Mouse (Mus musculus): Measurements from ENCODE around the gene Ptprt.
A peak's percentile ranks its signal among the peaks of the same experiment; 100 is the strongest.

The Ptprt gene

GRCm38 (mm10) chr2:161660827-161661226 is 1000.1 kb downstream of the Ptprt start:
- peak; percentile 41 to 48 for DNase-seq

GRCm38 (mm10) chr2:161657046-161657445 is 1003.9 kb downstream of the Ptprt start:
- DNase-seq: no peak

DNA sequence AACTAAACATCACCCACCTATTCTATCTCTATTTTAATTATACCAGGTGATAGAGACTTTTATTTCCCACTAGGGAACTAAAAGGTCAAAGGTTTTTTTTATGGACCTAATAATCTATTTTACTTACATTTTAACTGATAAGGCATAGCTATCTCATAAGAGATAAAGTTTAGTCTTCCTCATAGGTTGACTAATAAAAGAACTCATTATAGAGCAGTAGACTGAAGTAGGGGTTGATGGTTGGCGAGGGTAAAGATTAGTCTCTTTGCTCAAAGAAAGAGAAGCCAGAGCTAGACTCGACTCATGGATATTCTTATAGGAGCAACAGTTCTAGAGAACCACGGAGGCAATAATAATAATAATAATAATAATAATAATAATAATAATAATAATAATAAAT is 1004.3 kb downstream of the Ptprt start:
- DNase-seq: no peak

GRCm38 (mm10) chr2:161640805-161641204 is 1020.1 kb downstream of the Ptprt start:
- peak; percentile 65 to 67 for DNase-seq

- no peak for DNase-seq
These were observed 1026.9 kb downstream of the Ptprt start for GRCm38 (mm10) chr2:161634084-161634483.

DNA sequence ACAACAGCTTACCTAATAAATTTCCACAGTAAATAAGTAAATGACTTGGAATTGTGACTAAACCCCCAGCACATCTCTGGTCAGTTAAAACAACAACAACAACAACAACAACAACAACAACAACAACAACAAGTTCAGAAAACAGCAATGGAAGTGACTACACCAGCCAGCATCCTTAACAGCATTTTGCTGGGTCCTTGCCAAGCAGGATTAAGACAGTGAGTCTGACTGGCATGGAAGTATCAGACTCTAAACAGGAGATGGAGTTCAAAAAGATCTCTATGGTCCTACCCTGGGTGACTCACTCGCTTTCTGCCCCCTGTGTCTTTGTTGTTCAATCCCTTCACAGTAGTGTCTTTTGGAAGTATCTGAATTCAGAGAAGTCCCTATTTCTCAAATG is 1035.1 kb downstream of the Ptprt start:
- peak; percentile 40 to 51 for DNase-seq

DNA sequence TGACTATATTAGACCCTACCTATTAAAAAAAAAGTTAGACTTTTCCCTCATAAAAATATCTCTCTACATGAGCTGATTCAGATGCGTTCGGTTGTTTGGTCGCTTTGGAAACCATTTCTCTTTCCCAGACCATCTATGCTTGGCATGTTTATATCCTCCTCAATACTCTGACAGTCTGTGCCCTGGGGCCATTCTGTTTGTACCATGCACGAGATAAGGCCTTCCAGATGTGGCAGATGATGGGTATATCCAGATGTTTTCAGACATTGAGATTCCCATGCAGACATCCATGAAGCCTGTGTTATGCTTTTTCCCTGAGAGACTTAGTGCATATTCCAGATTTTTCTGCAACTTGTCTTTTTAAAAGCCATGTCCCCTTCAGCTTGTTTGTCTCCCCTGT is 1052.5 kb downstream of the Ptprt start:
- DNase-seq: no peak

DNA sequence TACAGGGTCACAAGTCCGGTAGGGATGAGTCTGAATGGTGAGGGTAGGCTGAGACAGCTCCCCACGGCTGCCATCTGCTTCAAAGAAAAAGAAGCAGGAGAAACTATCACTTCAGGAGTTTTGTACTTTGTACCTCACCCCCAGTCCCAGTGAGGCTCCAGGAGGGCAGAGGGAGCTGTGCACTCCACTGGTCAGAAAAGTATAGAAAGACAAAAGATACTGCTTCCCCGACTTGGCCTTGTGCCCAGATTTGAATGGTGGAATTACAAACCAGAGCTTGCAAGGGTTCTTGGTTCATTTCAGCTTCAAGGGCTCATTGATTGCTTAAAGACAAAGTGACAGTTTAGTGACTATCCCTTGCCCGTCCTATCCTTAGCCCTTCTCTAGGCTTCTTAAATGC is 1053.6 kb downstream of the Ptprt start:
- peak; percentile 20 to 26 for DNase-seq

GRCm38 (mm10) chr2:161600206-161600808 is 1060.6 kb downstream of the Ptprt start:
- DNase-seq: no peak

GRCm38 (mm10) chr2:161593391-161594152 is 1067.4 kb downstream of the Ptprt start:
- DNase-seq: no peak

DNA sequence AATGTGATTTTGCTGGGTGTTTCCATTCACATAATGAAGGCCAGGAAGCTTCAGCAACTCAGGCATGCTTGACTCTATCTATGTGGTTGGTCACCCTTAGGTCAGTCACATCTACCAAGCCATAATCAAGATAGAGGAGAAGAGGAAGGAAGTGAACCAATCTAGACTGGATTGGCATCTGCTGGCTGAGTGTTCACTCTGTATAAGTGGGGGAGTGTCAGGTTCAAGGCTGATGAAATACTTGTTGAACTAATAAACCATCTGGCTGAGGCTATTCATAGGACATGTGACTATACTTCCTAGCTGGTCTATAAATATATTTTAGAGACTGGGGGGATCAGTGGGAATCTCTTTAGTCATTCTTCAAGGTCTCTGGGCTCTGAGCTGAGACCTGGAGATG is 1086.5 kb downstream of the Ptprt start:
- no peak for DNase-seq

- DNase-seq: no peak
These were observed 1088.7 kb downstream of the Ptprt start for GRCm38 (mm10) chr2:161572201-161572600.

- no peak for DNase-seq
These were observed 1090.5 kb downstream of the Ptprt start for GRCm38 (mm10) chr2:161570236-161570995.

DNA sequence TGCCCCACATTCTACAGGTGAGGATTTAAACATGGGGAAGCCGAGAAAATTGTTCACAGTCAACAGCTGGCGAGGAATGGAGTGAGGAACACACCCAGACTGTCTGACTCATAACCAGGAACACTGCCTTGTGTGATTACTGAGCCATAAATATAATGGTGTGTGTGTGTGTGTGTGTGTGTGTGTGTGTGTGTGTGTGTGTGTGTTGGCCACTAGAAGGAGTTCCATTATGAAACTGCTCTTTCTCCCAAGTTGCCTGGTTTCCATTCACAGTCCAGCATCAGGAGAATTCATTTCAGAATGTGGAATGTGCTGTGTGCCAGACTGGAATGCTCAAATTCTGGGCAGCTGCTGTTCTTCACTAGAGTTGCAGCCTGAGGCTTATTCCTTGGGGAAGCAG is 1099.4 kb downstream of the Ptprt start:
- no peak for DNase-seq

DNA sequence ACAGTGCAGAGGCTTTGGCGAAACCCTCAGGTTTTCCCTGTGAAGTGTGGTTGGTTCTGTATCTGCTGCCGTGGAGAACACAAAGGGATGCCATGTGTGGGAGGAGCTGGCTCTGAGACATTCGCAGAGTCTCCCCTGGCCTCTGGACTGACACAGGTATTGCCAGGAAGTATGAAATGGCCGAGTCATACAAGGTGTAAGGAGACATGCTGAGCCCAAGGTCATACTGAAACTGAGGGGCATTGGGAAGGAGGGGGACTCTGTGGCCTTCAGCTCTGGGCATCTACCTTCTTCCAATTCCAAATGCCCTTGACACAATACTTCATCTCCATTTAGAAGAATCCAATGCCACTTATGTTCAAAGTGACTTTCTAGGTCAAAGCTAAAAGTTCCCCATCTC is 1103.1 kb downstream of the Ptprt start:
- no peak for DNase-seq

DNA sequence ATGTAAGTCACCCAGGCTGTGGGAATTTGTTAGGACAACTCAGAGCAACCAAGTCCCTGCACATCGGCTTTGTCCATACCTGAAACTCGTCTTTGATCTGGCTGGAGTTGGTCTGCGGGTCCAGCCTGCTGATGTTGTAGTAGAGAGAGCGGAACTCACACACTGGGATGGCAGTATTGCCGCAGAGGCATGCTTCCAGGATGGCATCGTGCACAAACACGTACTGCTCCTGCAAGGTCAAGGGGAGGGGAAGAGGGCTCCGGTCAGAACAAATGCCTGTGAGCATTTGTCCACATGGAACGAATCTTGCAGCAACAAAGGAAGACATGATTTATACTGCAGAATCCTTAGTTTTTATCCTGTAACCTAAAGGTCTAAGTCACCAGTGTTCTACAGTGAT is 1107.3 kb downstream of the Ptprt start:
- no peak for DNase-seq

GRCm38 (mm10) chr2:161552011-161552410 is 1108.9 kb downstream of the Ptprt start:
- DNase-seq: peak; percentile 91 to 95

DNA sequence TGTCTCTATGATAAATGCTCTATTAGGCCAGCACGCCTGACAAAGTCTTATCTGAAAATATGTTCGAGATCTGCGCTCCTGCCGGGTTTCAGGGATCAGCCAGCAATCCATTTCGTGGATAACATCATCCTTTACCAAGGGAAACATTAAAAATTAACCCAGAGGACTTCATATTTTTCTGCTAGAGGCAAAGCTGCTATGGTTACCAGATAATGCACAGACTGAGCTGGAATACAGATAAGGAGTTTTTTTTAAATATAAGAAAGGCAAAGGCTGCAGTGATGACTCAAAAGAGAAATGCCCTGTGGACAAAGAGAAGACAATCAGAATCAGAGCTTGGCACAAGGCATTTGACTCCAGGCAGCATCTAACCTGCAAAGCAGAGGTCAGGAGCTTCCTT is 1111.4 kb downstream of the Ptprt start:
- no peak for DNase-seq

GRCm38 (mm10) chr2:161547318-161547717 is 1113.6 kb downstream of the Ptprt start:
- peak; percentile 92 for DNase-seq

DNA sequence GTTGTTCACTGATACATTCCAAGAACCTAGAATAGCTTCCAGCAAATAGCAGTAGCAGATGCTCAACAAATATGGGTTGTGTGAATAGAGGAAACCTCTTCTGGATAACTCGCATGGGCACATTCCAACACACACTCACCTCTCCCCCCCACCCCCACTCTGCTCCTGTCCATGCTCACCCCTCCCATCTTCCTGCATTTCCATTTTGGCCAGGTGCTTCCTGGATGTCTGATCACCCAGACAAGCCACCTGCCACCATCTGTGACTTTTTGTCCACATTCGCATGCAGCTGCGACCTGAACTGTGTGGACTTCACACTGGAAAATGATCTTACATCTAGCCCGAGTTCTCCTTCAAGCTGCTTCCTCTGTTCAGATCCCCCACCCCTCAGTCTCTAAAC is 1115.5 kb downstream of the Ptprt start:
- peak; percentile 33 to 35 for DNase-seq

- peak; percentile 50 to 54 for DNase-seq
These were observed 1126.8 kb downstream of the Ptprt start for GRCm38 (mm10) chr2:161534151-161534550.

GRCm38 (mm10) chr2:161527192-161527591 is 1133.8 kb downstream of the Ptprt start:
- peak in 1 of 2 experiments; percentile 37 for DNase-seq

DNA sequence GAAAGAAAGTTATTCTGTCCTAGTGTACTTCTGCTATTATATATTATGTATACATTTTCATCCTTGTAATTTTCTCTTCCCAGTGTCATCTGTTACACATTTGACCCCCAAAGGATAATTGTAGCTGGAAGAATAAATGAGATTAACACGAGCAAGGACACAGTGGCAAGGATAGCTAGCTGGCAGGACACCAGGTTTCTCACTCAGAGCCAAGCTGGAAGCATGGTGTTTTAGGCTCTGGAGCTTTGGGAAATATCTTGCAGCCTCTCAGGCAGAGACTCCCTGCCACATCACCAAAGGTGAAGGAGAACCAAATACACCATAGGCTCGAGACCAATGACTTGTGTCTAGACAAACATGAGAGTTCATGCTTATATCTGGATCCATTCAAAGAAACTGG is 1141.3 kb downstream of the Ptprt start:
- peak; percentile 40 to 44 for DNase-seq

DNA sequence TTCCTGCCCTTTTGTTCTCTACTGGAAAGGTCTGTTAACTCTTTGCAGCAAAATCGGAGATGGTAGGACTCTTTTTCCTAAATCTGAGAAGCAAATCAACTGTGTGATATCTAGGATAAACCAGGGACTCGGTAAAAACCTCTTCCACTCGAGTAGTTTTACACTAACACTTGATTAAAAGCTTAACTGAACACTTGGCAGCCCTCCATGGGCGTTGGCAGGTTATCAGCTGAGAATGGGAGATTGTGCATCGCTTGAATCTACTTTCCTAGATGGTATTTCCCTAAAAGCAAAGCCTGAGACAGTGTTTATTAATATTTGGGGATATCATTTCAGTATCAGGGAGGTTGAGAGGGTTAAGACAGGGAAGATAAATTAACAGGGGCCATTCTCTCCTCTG is 1144.0 kb downstream of the Ptprt start:
- DNase-seq: peak; percentile 97 to 99
